Mouse (Mus musculus) erythroblast, embryonic 14.5 days (primary cell): ENCODE results near the gene Eri2.

ENCODE experiments used
- GATA1 ChIP-seq: IDR thresholded peaks from 2 replicates; pipeline ENCODE4 v1.6.1; 2012; ENCODE audit warnings: low read length, inconsistent platforms, mixed read lengths
- TAL1 ChIP-seq: IDR thresholded peaks from 3 replicates; pipeline ENCODE4 v1.6.1; 2012; ENCODE audit warnings: low read length, inconsistent platforms, mixed read lengths

DNA sequence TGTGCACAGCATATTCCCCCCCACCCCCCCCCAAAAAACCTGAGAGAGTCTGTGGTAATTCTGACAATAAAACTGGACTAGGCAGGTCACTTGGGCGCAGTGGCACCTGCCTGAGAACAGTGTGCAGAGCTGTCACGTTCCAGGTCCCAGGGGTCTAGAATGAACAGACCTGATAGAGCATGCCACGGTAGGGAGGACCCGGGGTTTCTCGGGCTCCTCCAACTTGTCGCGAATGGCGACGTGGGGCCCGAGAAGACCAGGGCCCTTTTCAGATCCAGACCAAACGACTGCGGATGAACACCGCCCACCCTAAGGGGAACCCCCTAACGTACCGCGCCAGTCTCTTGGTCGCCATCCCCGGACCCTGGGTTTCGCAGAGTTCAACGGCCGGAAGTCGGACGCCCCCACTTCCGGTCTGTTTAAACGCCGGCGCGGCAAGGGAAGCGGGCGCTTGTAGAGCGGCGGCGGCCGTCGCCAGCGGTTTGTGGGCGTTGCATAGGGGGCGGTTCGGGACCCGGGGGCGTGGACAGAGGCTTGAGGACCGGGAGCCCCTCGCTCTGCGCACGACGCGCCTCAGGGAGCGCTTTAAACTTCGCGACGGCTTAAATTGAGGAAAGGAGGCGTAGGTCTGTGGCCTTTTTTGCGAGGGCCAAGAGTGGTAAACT lies at the start of gene Eri2, which contains the start of gene Rexo5:
- no peak for TF ChIP-seq TAL1
- no peak for TF ChIP-seq GATA1
